Mouse (Mus musculus) embryo, embryonic 10 days (tissue): ENCODE measurements at regions not wholly inside any gene's neighbourhood (a gene's known extent, or its start where the extent isn't known, plus 50 kb on each side); places are given as distances from the start of the nearest gene placed in this dataset.
A peak's percentile ranks its signal among the peaks of the same experiment; 100 is the strongest.

Experiments used
- DNase-seq: peaks from one replicate; pipeline ENCODE4 v3.0.0-alpha.2; 2015; ENCODE audit warnings: low spot score

- peak; percentile 45 for DNase-seq
These were observed 75.9 kb downstream of the Sox14 start for GRCm38 (mm10) chr9:99800076-99800475.

- DNase-seq: peak; percentile 79
These were observed 76.5 kb downstream of the Sox14 start for GRCm38 (mm10) chr9:99799387-99800021.

GRCm38 (mm10) chr9:99797066-99797770 lies 78.8 kb downstream of the Sox14 start:
- peak; percentile 48 for DNase-seq

- DNase-seq: no peak
These were observed 75.6 kb upstream of the Cldn18 start for GRCm38 (mm10) chr9:99792700-99793099.

- no peak for DNase-seq
These were observed 69.8 kb upstream of the Cldn18 start for GRCm38 (mm10) chr9:99786864-99787263.

GRCm38 (mm10) chr9:99783156-99783555 lies 66.1 kb upstream of the Cldn18 start:
- no peak for DNase-seq

- no peak for DNase-seq
These were observed 65.5 kb upstream of the Cldn18 start for GRCm38 (mm10) chr9:99782364-99783119.

- no peak for DNase-seq
These were observed 61.8 kb upstream of the Cldn18 start for GRCm38 (mm10) chr9:99778871-99779270.

- DNase-seq: no peak
These were observed 53.6 kb upstream of the Cldn18 start for GRCm38 (mm10) chr9:99770696-99771095.
